Comparison of ENCODE assay signal across 34 mouse cellular contexts in the genomic region with DNA sequence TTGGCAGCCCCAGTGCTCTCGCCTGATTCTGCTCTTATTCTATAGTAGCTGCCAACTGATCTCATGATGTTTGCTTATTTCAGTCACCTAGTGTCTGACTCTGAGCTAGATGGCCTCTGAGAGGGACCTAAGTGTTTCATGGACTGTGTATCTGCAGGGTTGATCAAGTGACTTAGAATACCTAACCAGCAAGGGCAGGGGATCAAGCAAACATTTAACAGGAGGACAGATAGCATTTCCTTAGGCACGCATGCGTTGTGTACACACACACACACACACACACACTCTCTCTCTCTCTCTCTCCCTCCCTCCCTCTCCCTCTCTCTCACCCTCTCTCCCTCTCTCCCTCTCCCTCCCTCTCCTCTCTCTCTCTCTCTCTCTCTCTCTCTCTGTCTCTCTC.
"Had no signal": no experiment of that assay in that cellular context is flagged by ENCODE, and none has a peak within 500 bp of the region (broad histone marks: within the 10 kb centered on the region; RNA-seq: fewer than 3 reads in every experiment).

No protein-coding gene starts in this region.

- H3K4me2 ChIP-seq: heart, embryonic 11.5 days; heart, embryonic 12.5 days; heart, embryonic 13.5 days; heart, embryonic 15.5 days; hindbrain, embryonic 12.5 days; hindbrain, embryonic 13.5 days; hindbrain, embryonic 14.5 days; hindbrain, embryonic 15.5 days; intestine, embryonic 15.5 days; kidney, embryonic 15.5 days had no signal

- H3K27me3 ChIP-seq: heart, embryonic 12.5 days; heart, embryonic 13.5 days; heart, embryonic 15.5 days; hindbrain, embryonic 12.5 days; hindbrain, embryonic 13.5 days; hindbrain, embryonic 15.5 days; intestine, embryonic 15.5 days; kidney, embryonic 15.5 days had no signal

- H3K9me3 ChIP-seq: heart, embryonic 10.5 days; heart, embryonic 12.5 days; heart, embryonic 13.5 days; heart, embryonic 15.5 days; hindbrain, embryonic 10.5 days; hindbrain, embryonic 12.5 days; hindbrain, embryonic 13.5 days; hindbrain, embryonic 15.5 days; intestine, embryonic 15.5 days; kidney, embryonic 15.5 days had no signal

- H3K4me1 ChIP-seq: heart, embryonic 10.5 days; heart, embryonic 12.5 days; heart, embryonic 13.5 days; heart, embryonic 15.5 days; hindbrain, embryonic 10.5 days; hindbrain, embryonic 12.5 days; hindbrain, embryonic 13.5 days; hindbrain, embryonic 15.5 days; intestine, embryonic 15.5 days; kidney, embryonic 15.5 days had no signal

- H3K9ac ChIP-seq: heart, embryonic 12.5 days; heart, embryonic 13.5 days; heart, embryonic 15.5 days; hindbrain, embryonic 12.5 days; hindbrain, embryonic 13.5 days; hindbrain, embryonic 14.5 days; hindbrain, embryonic 15.5 days; intestine, embryonic 15.5 days; kidney, embryonic 15.5 days had no signal

- H3K4me3 ChIP-seq: heart, adult 2 months; heart, embryonic 10.5 days; heart, embryonic 12.5 days; heart, embryonic 13.5 days; heart, embryonic 15.5 days; hindbrain, embryonic 10.5 days; hindbrain, embryonic 12.5 days; hindbrain, embryonic 13.5 days; hindbrain, embryonic 15.5 days; intestine, embryonic 15.5 days; kidney, embryonic 15.5 days; layer of hippocampus, adult 2 months had no signal

- ATAC-seq: inflammation-experienced regulatory T-cells, adult 6 months; intestine, embryonic 15.5 days; intestine, embryonic 16.5 days; intestine, postnatal 0 days had no signal

- DNase-seq: heart, adult 2 months; heart, postnatal 10 days; heart, postnatal 14 days; heart, postnatal 36 days; heart, postnatal 4 days; kidney, adult 11 months; kidney, adult 18-20 months; kidney, adult 2 months; kidney, adult 8-10 months; kidney, adult 9 months; kidney, postnatal 10 days; kidney, postnatal 14 days; kidney, postnatal 25 days; kidney, postnatal 36 days; kidney, postnatal 4 days; layer of hippocampus, adult 9-11 months had no signal

- H3K27ac ChIP-seq: heart, adult 2 months; heart, embryonic 10.5 days; heart, embryonic 13.5 days; heart, embryonic 15.5 days; hindbrain, embryonic 10.5 days; hindbrain, embryonic 12.5 days; hindbrain, embryonic 13.5 days; hindbrain, embryonic 14.5 days; hindbrain, embryonic 15.5 days; hindbrain, postnatal 0 days; intestine, embryonic 15.5 days; kidney, embryonic 15.5 days; kidney, postnatal 0 days; layer of hippocampus, adult 2 months had no signal

- H3K36me3 ChIP-seq: heart, embryonic 10.5 days; heart, embryonic 15.5 days; hindbrain, embryonic 10.5 days; hindbrain, embryonic 12.5 days; hindbrain, embryonic 13.5 days; hindbrain, embryonic 15.5 days; intestine, embryonic 15.5 days; kidney, embryonic 15.5 days had no signal
